Mouse (Mus musculus): ENCODE measurements around the gene Rarb. TPM values are rescaled to one million over a fixed set of nuclear protein-coding genes. Genes with fewer than 3 reads are reported as not detected.

The Rarb gene
- total and polyA plus RNA-seq, 3 experiments = 0.11 TPM; not detected in 2

DNA sequence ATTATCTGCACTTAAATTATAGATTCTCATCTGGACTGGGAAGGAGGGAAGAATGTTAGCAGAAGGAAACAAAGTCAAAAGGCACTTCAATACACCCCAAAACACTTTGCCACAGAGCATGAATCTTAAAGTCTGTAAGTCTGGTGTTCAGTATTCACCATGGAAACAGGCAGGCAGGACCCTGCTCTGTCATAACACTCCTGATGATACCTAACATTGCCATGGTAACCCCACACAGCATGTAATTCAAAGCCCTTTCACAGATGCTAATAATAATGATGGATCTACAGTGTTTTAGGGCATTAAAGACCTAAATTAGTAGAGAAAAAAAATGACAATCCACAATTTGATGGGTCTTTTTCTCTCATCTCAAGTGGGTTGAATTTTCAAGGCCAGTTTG, 301.0 kb downstream of the Rarb start:
- DNase-seq (ENCODE audit: low spot score) (no peak), ATAC-seq (ENCODE audit: extremely low read depth, insufficient number of reproducible peaks, low FRiP score, poor library complexity, severe bottlenecking) (no peak)
- TF ChIP-seq POLR2AphosphoS5 (IDR thresholded peaks at IDR 0.05; ENCODE audit: insufficient replicate concordance, low read depth, low read length) (no peak), GATA2 (IDR thresholded peaks at IDR 0.05; ENCODE audit: borderline replicate concordance, low read depth, low read length) (no peak), CTCF (IDR thresholded peaks at IDR 0.05; ENCODE audit: low read depth, low read length) (no peak)
- Histone ChIP-seq H3K36me3 (replicated peaks) (no peaks in the 10 kb centered on the region), H3K4me1 (ENCODE audit: insufficient read depth, low read depth, low read length) (no peaks in the 10 kb centered on the region), H3K9me3 (replicated peaks) (no peaks in the 10 kb centered on the region), H3K4me3 (ENCODE audit: low read depth, low read length) (no peak overlapping the region), H3K27me3 (ENCODE audit: insufficient read depth, low read length) (no peaks in the 10 kb centered on the region; the same call in 1 of the 2 replicates)

GRCm38 (mm10) chr14:16515731-16516130, 303.2 kb downstream of the Rarb start:
- no peak for DNase-seq (ENCODE audit: low spot score)
- ATAC-seq (ENCODE audit: extremely low read depth, insufficient number of reproducible peaks, low FRiP score, poor library complexity, severe bottlenecking) = no peak
- Histone ChIP-seq H3K36me3 (replicated peaks) (no peaks in the 10 kb centered on the region), H3K4me3 (ENCODE audit: low read depth, low read length) (no peak overlapping the region), H3K4me1 (ENCODE audit: insufficient read depth, low read depth, low read length) (no peaks in the 10 kb centered on the region), H3K27me3 (ENCODE audit: insufficient read depth, low read length) (no peaks in the 10 kb centered on the region; the same call in 1 of the 2 replicates), H3K9me3 (replicated peaks) (no peaks in the 10 kb centered on the region)
- no peak for TF ChIP-seq GATA2 (IDR thresholded peaks at IDR 0.05; ENCODE audit: borderline replicate concordance, low read depth, low read length)
- TF ChIP-seq CTCF (IDR thresholded peaks at IDR 0.05; ENCODE audit: low read depth, low read length) = no peak
- TF ChIP-seq TAL1 (conservative IDR thresholded peaks at IDR 0.05; ENCODE audit: low read depth, low read length) = no peak
- no peak for TF ChIP-seq POLR2AphosphoS5 (IDR thresholded peaks at IDR 0.05; ENCODE audit: insufficient replicate concordance, low read depth, low read length)
- no peak for TF ChIP-seq GATA1 (IDR thresholded peaks at IDR 0.05; ENCODE audit: borderline replicate concordance, low read length)

DNA sequence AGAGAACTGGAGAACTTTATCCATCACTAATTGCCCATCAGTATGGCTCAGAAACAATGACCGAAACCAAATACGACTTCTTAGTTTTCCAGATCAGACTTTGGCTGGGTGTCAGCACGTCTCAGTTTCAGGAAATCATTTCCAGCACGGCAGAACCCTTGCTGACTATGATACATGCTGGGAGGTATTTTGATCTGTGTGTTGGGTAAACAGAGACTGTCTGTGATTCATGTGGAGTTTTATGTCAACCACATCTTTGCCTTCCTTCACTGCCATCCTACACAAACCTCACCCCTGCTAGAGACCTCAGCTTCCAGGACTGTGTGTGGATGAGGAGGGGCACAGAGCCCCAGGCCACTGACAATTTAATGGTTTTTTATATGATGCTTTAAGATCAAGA, 308.4 kb downstream of the Rarb start:
- Histone ChIP-seq H3K4me3 (ENCODE audit: low read depth, low read length) (no peak overlapping the region), H3K36me3 (replicated peaks) (no peaks in the 10 kb centered on the region), H3K9me3 (replicated peaks) (no peaks in the 10 kb centered on the region), H3K4me1 (ENCODE audit: insufficient read depth, low read depth, low read length) (no peaks in the 10 kb centered on the region), H3K27me3 (ENCODE audit: insufficient read depth, low read length) (no peaks in the 10 kb centered on the region; the same call in 1 of the 2 replicates)
- ATAC-seq (ENCODE audit: extremely low read depth, insufficient number of reproducible peaks, low FRiP score, poor library complexity, severe bottlenecking) = no peak
- TF ChIP-seq GATA2 (IDR thresholded peaks at IDR 0.05; ENCODE audit: borderline replicate concordance, low read depth, low read length) = no peak
- TF ChIP-seq CTCF (IDR thresholded peaks at IDR 0.05; ENCODE audit: low read depth, low read length) = no peak
- no peak for TF ChIP-seq GATA1 (IDR thresholded peaks at IDR 0.05; ENCODE audit: borderline replicate concordance, low read length)
- TF ChIP-seq POLR2AphosphoS5 (IDR thresholded peaks at IDR 0.05; ENCODE audit: insufficient replicate concordance, low read depth, low read length) = no peak
- no peak for TF ChIP-seq TAL1 (conservative IDR thresholded peaks at IDR 0.05; ENCODE audit: low read depth, low read length)
- no peak for DNase-seq (ENCODE audit: low spot score)

GRCm38 (mm10) chr14:16509825-16510224, 309.1 kb downstream of the Rarb start:
- Histone ChIP-seq H3K9me3 (replicated peaks) (no peaks in the 10 kb centered on the region), H3K36me3 (replicated peaks) (no peaks in the 10 kb centered on the region), H3K27me3 (ENCODE audit: insufficient read depth, low read length) (no peaks in the 10 kb centered on the region; the same call in 1 of the 2 replicates), H3K4me1 (ENCODE audit: insufficient read depth, low read depth, low read length) (no peaks in the 10 kb centered on the region), H3K4me3 (ENCODE audit: low read depth, low read length) (no peak overlapping the region)
- ATAC-seq (ENCODE audit: extremely low read depth, insufficient number of reproducible peaks, low FRiP score, poor library complexity, severe bottlenecking) (no peak), DNase-seq (ENCODE audit: low spot score) (no peak)
- no peak for TF ChIP-seq GATA2 (IDR thresholded peaks at IDR 0.05; ENCODE audit: borderline replicate concordance, low read depth, low read length)
- no peak for TF ChIP-seq POLR2AphosphoS5 (IDR thresholded peaks at IDR 0.05; ENCODE audit: insufficient replicate concordance, low read depth, low read length)
- TF ChIP-seq GATA1 (IDR thresholded peaks at IDR 0.05; ENCODE audit: borderline replicate concordance, low read length) = no peak
- TF ChIP-seq TAL1 (conservative IDR thresholded peaks at IDR 0.05; ENCODE audit: low read depth, low read length) = no peak
- TF ChIP-seq CTCF (IDR thresholded peaks at IDR 0.05; ENCODE audit: low read depth, low read length) = no peak

DNA sequence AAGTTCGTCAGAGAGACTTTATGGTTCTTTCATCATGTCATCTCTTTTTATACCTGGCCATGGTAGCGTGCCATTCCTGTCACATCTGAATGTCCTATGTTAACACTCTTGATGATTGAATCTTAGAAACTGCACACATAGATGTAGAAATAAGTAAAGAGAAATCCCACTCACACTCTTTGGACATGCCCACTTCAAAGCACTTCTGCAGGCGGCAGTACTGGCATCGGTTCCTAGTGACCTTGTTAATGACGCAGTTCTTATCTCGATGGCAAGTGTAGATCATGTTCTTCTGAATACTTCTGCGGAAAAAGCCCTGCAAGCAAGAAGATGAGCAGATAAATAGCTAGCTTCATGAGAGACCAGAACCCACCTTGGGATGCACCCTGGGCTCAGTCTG, 310.2 kb downstream of the Rarb start:
- Histone ChIP-seq H3K9me3 (replicated peaks) (no peaks in the 10 kb centered on the region), H3K27me3 (ENCODE audit: insufficient read depth, low read length) (no peaks in the 10 kb centered on the region; the same call in 1 of the 2 replicates), H3K4me3 (ENCODE audit: low read depth, low read length) (no peak overlapping the region), H3K36me3 (replicated peaks) (no peaks in the 10 kb centered on the region), H3K4me1 (ENCODE audit: insufficient read depth, low read depth, low read length) (no peaks in the 10 kb centered on the region)
- no peak for ATAC-seq (ENCODE audit: extremely low read depth, insufficient number of reproducible peaks, low FRiP score, poor library complexity, severe bottlenecking)
- DNase-seq (ENCODE audit: low spot score) = no peak
- no peak for TF ChIP-seq TAL1 (conservative IDR thresholded peaks at IDR 0.05; ENCODE audit: low read depth, low read length)

DNA sequence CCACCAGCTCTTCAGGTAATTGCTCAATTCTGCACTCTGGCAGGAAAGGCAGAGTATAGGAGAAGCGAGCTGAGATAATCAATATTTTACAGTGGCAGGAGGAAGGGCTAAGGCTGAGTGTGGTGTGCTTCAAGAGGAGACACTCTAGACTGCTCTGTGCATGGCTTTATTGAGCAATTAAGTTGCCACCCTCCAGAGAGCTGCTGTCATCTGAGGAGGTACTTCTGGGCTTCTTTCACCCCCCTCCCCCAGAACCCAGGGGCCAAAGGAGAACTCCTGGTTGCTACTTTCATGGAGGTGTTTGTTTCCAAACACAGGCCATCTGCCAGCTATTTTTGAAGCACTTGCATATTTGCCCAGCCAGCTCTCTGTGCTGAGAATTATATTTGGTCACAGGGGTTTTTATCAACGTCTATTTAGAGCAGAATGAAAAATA, 321.7 kb downstream of the Rarb start:
- Histone ChIP-seq H3K4me3 (ENCODE audit: low read depth, low read length) (no peak overlapping the region), H3K4me1 (ENCODE audit: insufficient read depth, low read depth, low read length) (no peaks in the 10 kb centered on the region), H3K27me3 (ENCODE audit: insufficient read depth, low read length) (no peaks in the 10 kb centered on the region), H3K9me3 (replicated peaks) (no peaks in the 10 kb centered on the region), H3K36me3 (replicated peaks) (no peaks in the 10 kb centered on the region)
- no peak for ATAC-seq (ENCODE audit: extremely low read depth, insufficient number of reproducible peaks, low FRiP score, poor library complexity, severe bottlenecking)
- no peak for TF ChIP-seq TAL1 (conservative IDR thresholded peaks at IDR 0.05; ENCODE audit: low read depth, low read length)
- TF ChIP-seq GATA2 (IDR thresholded peaks at IDR 0.05; ENCODE audit: borderline replicate concordance, low read depth, low read length) = no peak
- TF ChIP-seq POLR2AphosphoS5 (IDR thresholded peaks at IDR 0.05; ENCODE audit: insufficient replicate concordance, low read depth, low read length) = no peak
- no peak for TF ChIP-seq CTCF (IDR thresholded peaks at IDR 0.05; ENCODE audit: low read depth, low read length)
- no peak for DNase-seq (ENCODE audit: low spot score)
